Mouse (Mus musculus) forebrain, embryonic 13.5 days (tissue): ENCODE measurements at regions not wholly inside any gene's neighbourhood (a gene's known extent, or its start where the extent isn't known, plus 50 kb on each side); places are given as distances from the start of the nearest gene placed in this dataset.

Experiments used
- ATAC-seq: fragments of 200-750 bp; cut with Nextera tagmentation; 2 replicates; pipeline ENCODE4 v1.8.0; 2017
- H3K27ac ChIP-seq: fragments of 300-500 bp; sonication (generic); 2 replicates; pipeline ENCODE4 v1.5.1; 2015; ENCODE audit warnings: inconsistent platforms, mild to moderate bottlenecking, moderate library complexity
- H3K27me3 ChIP-seq: fragments of 300-500 bp; sonication (generic); 2 replicates; pipeline ENCODE4 v1.6.1; 2015; ENCODE audit warnings: mild to moderate bottlenecking, inconsistent platforms
- H3K36me3 ChIP-seq: fragments of 300-500 bp; sonication (generic); 2 replicates; pipeline ENCODE4 v1.6.1; 2015; ENCODE audit warnings: mild to moderate bottlenecking, inconsistent platforms; ENCODE audit not compliant: poor library complexity, severe bottlenecking
- H3K4me1 ChIP-seq: fragments of 300-500 bp; sonication (generic); 2 replicates; pipeline ENCODE4 v1.6.1; 2015; ENCODE audit warnings: inconsistent platforms
- H3K4me2 ChIP-seq: fragments of 300-500 bp; sonication (generic); 2 replicates; pipeline ENCODE4 v1.6.1; 2015; ENCODE audit warnings: inconsistent platforms, mild to moderate bottlenecking, moderate library complexity
- H3K4me3 ChIP-seq: fragments of 300-500 bp; sonication (generic); 2 replicates; pipeline ENCODE4 v1.5.1; 2015; ENCODE audit warnings: mild to moderate bottlenecking, inconsistent platforms
- H3K9ac ChIP-seq: fragments of 300-500 bp; sonication (generic); 2 replicates; pipeline ENCODE4 v1.6.1; 2015; ENCODE audit warnings: mild to moderate bottlenecking, inconsistent platforms
- H3K9me3 ChIP-seq: fragments of 300-500 bp; sonication (generic); replicated peaks from 2 replicates; pipeline ENCODE4 v1.6.1; 2016; ENCODE audit warnings: inconsistent platforms
- WGBS: fragments of 180-500 bp; shearing (Covaris S2); methylation state at CpG from one replicate; pipeline ENCODE4 v1.1.7; 2015; 5-methylcytosine and 5-hydroxymethylcytosine counted together

GRCm38 (mm10) chr17:64908671-64909070, 72.8 kb upstream of the 4930583I09Rik start:
- H3K36me3 ChIP-seq: no peaks in the 10 kb centered on the region
- no peak overlapping the region for H3K4me2 ChIP-seq
- no peak overlapping the region for H3K27ac ChIP-seq
- 79% methylated on average over 1 of the region's 1 CpGs for WGBS
- H3K4me1 ChIP-seq: peaks cover 5% of the 10 kb centered on the region
- no peak for ATAC-seq
- H3K9ac ChIP-seq: no peak overlapping the region
- no peaks in the 10 kb centered on the region for H3K9me3 ChIP-seq
- no peaks in the 10 kb centered on the region for H3K27me3 ChIP-seq
- no peak overlapping the region for H3K4me3 ChIP-seq

GRCm38 (mm10) chr17:64901721-64902623, 66.1 kb upstream of the 4930583I09Rik start:
- no peak overlapping the region for H3K4me2 ChIP-seq
- no peak overlapping the region for H3K4me3 ChIP-seq
- no peaks in the 10 kb centered on the region for H3K9me3 ChIP-seq
- no peak overlapping the region for H3K27ac ChIP-seq
- peak; percentile 63; the same call in 1 of the 2 replicates for ATAC-seq
- H3K4me1 ChIP-seq: peaks cover 7% of the 10 kb centered on the region; the same call in 1 of the 2 replicates
- H3K27me3 ChIP-seq: no peaks in the 10 kb centered on the region
- no peak overlapping the region for H3K9ac ChIP-seq
- 62% methylated on average over 17 of the region's 17 CpGs for WGBS
- H3K36me3 ChIP-seq: no peaks in the 10 kb centered on the region

GRCm38 (mm10) chr17:64897473-64897872, 61.6 kb upstream of the 4930583I09Rik start:
- ATAC-seq: 0 out of 2 replicates have a peak, but pooled peaks have one; percentile 48
- Histone ChIP-seq H3K27ac (no peak overlapping the region), H3K27me3 (no peaks in the 10 kb centered on the region), H3K9me3 (no peaks in the 10 kb centered on the region), H3K36me3 (no peaks in the 10 kb centered on the region), H3K4me2 (no peak overlapping the region), H3K4me3 (no peak overlapping the region), H3K9ac (no peak overlapping the region), H3K4me1 (peaks cover 7% of the 10 kb centered on the region; the same call in 1 of the 2 replicates)
- 27% methylated on average over 1 of the region's 1 CpGs for WGBS

- ATAC-seq: no peak
- no peaks in the 10 kb centered on the region for H3K9me3 ChIP-seq
- no peaks in the 10 kb centered on the region for H3K36me3 ChIP-seq
- WGBS: 95% methylated on average over 10 of the region's 10 CpGs
- no peak overlapping the region for H3K4me3 ChIP-seq
- no peak overlapping the region for H3K27ac ChIP-seq
- H3K4me1 ChIP-seq: no peaks in the 10 kb centered on the region
- H3K27me3 ChIP-seq: no peaks in the 10 kb centered on the region
- no peak overlapping the region for H3K4me2 ChIP-seq
- no peak overlapping the region for H3K9ac ChIP-seq
These were observed 60.0 kb upstream of the 4930583I09Rik start for GRCm38 (mm10) chr17:64895886-64896285.

GRCm38 (mm10) chr17:64895466-64895865, 59.6 kb upstream of the 4930583I09Rik start:
- Histone ChIP-seq H3K36me3 (no peaks in the 10 kb centered on the region), H3K4me3 (no peak overlapping the region), H3K4me2 (no peak overlapping the region), H3K27ac (no peak overlapping the region), H3K9ac (no peak overlapping the region), H3K27me3 (no peaks in the 10 kb centered on the region), H3K4me1 (no peaks in the 10 kb centered on the region), H3K9me3 (no peaks in the 10 kb centered on the region)
- WGBS: 84% methylated on average over 10 of the region's 10 CpGs
- ATAC-seq: no peak

GRCm38 (mm10) chr17:64893182-64893902, 57.5 kb upstream of the 4930583I09Rik start:
- Histone ChIP-seq H3K27me3 (no peaks in the 10 kb centered on the region), H3K9ac (no peak overlapping the region), H3K4me3 (no peak overlapping the region), H3K4me2 (no peak overlapping the region), H3K4me1 (no peaks in the 10 kb centered on the region), H3K27ac (no peak overlapping the region), H3K36me3 (no peaks in the 10 kb centered on the region), H3K9me3 (no peaks in the 10 kb centered on the region)
- no peak for ATAC-seq
- 86% methylated on average over 7 of the region's 7 CpGs for WGBS
